Mouse (Mus musculus) inflammation-experienced regulatory T-cells (primary cell): ENCODE results near the gene Gm29554. TPM values are rescaled to one million over a fixed set of nuclear protein-coding genes. Genes with fewer than 3 reads are reported as not detected.

Experiments used
- polyA plus RNA-seq, 2 experiments: library from polyadenylated mRNA; unstranded; fragments of 100-300 nt; shearing (Covaris generic); gene quantifications; one replicate each; pipeline ENCODE4 v1.2.1; 2017

Gene Gm29554
- polyA plus RNA-seq, result not detected

GRCm38 (mm10) chrY:12273632-12274031, at the start of gene Gm29554:
Gm29554 (plus strand) TSS chrY:12273932.

Other genes with a start within 250 kb of the Gm29554 start
- not detected for gene Gm20812, start 108.0 kb downstream of the Gm29554 start, polyA plus RNA-seq